Mouse (Mus musculus) spleen, adult 2 months (tissue): ENCODE measurements around the gene Prpf4. TPM values are rescaled to one million over a fixed set of nuclear protein-coding genes. Genes with fewer than 3 reads are reported as not detected.

Source experiments
- DNase-seq, 2 experiments: peaks; one replicate each; pipeline versions ENCODE4 v3.0.0 to v3.0.0-alpha.2; 2012 to 2021; ENCODE audit warnings: low spot score in 2 of 2, low read depth in 1 of 2
- H3K27ac ChIP-seq: fragments of 200-500 bp; 2 replicates; pipeline ENCODE4 v1.5.1; 2012; ENCODE audit warnings: low read length, inconsistent platforms; ENCODE audit not compliant: insufficient read depth
- H3K27me3 ChIP-seq: fragments of 200-500 bp; 2 replicates; pipeline ENCODE4 v1.6.1; 2012; ENCODE audit warnings: mild to moderate bottlenecking, moderate library complexity, low read length, inconsistent platforms; ENCODE audit not compliant: control insufficient read depth, insufficient read depth
- H3K36me3 ChIP-seq: fragments of 200-500 bp; 2 replicates; pipeline ENCODE4 v1.6.1; 2012; ENCODE audit warnings: mild to moderate bottlenecking, low read length, inconsistent platforms; ENCODE audit not compliant: control insufficient read depth, insufficient read depth
- H3K4me1 ChIP-seq: fragments of 200-500 bp; 2 replicates; pipeline ENCODE4 v1.6.1; 2011; ENCODE audit warnings: inconsistent platforms; ENCODE audit not compliant: control insufficient read depth, insufficient read depth, insufficient read length
- H3K4me3 ChIP-seq: fragments of 200-500 bp; 2 replicates; pipeline ENCODE4 v1.5.1; 2011; ENCODE audit warnings: mild to moderate bottlenecking, inconsistent platforms; ENCODE audit not compliant: insufficient read depth, insufficient read length; ENCODE audit errors: extremely low read depth
- CTCF ChIP-seq: fragments of 200-500 bp; IDR thresholded peaks from 2 replicates; pipeline ENCODE4 v1.5.1; 2011; ENCODE audit warnings: mild to moderate bottlenecking, inconsistent platforms; ENCODE audit not compliant: insufficient read depth, insufficient read length, insufficient replicate concordance; ENCODE audit errors: extremely low read depth
- POLR2A ChIP-seq: fragments of 200-500 bp; IDR thresholded peaks from 2 replicates; pipeline ENCODE4 v1.6.1; 2011; ENCODE audit warnings: low read depth, low read length, inconsistent platforms
- WGBS: fragments of 180-500 bp; shearing (Covaris S2); methylation state at CpG from one replicate; pipeline ENCODE4 v1.1.7; 2018; 5-methylcytosine and 5-hydroxymethylcytosine counted together
- polyA plus RNA-seq: library from polyadenylated mRNA; depleted of rRNA; stranded (reverse); fragments of >200 nt; gene quantifications from 2 replicates; pipeline ENCODE4 v1.2.3, GENCODE M21; 2012

The Prpf4 gene
- polyA plus RNA-seq, 1 experiment, result 9.4 TPM

DNA sequence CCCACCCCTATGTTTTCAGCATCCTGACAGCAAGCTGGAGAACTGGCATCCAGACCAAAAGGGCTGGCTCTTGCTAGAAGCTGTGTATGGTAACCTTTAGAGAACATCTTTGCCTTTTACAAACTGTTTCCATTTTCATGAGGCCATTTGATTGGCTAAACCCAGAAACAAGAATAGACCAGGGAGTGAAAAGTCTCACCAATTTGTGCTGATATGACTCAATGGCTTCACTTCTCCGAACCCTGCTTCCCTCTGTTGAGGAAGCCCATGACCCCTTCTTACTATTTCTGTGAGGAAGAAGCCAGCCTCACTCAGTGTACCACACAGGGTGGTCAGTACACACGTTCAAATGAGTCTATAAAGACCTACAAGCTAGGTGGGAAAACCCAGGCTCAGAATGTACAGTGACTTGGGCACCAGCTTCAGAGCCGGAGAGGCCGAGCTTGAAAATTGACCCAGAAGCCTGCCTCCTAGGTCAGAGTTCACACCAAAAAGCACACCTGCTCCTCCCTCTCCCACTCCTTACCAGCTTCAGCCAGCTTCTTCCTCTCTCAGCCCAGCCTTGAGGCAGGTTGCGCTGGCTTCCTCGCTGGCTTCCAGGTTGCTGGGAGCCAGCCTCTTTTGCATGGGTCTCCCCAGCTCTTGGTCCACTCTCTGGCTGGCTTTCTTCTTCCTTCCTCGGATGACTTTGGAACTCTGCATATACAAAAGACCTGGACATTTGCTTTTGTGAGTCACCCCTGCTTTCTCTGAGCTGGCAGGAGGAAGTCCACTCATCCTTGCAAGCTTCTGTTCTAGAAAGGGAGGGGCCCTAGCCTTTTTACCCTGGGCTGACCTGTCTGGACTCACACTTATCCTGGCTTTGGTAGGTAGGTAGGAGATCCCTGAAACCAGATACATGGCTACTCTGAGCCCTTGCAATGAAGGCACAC is 25.6 kb downstream of the Prpf4 start:
- Histone ChIP-seq H3K27me3 (no peaks in the 10 kb centered on the region), H3K4me1 (no peaks in the 10 kb centered on the region), H3K27ac (no peak overlapping the region), H3K36me3 (no peaks in the 10 kb centered on the region), H3K4me3 (no peak overlapping the region)
- no peak for TF ChIP-seq CTCF
- DNase-seq, result no peak
- 80% methylated on average over 7 of the region's 7 CpGs for WGBS

DNA sequence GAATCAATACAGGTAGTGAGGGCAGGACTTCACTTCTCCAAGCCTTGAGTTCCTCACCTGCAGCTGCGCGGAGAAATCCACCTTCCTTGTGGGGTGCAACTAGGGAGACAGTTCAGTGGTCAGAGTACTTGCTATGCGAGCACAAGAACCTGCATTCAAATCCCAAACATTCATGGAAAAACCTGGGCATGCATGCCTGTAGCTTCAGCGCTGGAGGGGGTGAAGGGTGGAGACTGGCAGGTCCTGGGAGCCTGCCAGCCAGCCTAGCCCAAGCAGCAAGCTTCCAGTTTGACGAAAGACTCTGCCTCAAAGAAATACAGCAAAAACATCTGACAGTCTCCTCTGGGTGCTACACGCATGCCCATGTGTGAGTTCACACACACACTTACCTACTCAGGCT is 26.5 kb downstream of the Prpf4 start, which contains the start of gene Rnf183:
Gene Rnf183, minus strand, starts transcription at position 172 of the 400 bp plus-strand sequence.
- TF ChIP-seq CTCF (no peak), POLR2A (no peak)
- Histone ChIP-seq H3K27me3 (no peaks in the 10 kb centered on the region), H3K4me3 (no peak within 1 kb of the TSS), H3K27ac (no peak within 1 kb of the TSS), H3K36me3 (no peaks in the 10 kb centered on the region), H3K4me1 (no peaks in the 10 kb centered on the region)
- 92% methylated on average over 6 of the region's 6 CpGs for WGBS
- DNase-seq, result no peak

- Histone ChIP-seq H3K36me3 (no peaks in the 10 kb centered on the region), H3K4me3 (no peak overlapping the region), H3K27me3 (no peaks in the 10 kb centered on the region), H3K27ac (no peak overlapping the region), H3K4me1 (no peaks in the 10 kb centered on the region)
- TF ChIP-seq CTCF (no peak), POLR2A (no peak)
- DNase-seq, result no peak
- 80% methylated on average over 3 of the region's 3 CpGs for WGBS
These were observed 28.7 kb downstream of the Prpf4 start for GRCm38 (mm10) chr4:62437256-62437778.

DNA sequence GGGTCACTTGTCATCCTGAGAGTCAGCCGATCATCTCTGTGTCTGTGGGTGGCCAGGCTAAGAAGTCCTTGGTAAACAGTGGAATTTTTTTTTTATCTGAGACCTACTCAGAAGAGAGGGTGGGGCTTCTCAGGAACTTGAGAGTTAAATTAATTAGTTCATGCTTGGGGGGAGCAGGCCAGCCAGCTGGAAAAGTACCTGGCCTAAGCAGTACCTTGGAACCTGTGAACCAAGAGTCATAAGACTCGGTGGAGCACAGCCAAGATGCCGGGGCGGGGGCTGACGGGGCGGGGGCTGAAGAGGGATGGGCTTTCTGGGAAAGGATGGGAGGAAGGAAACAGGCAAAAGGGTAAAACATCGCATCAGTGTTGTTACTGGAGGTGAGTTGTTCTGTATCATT is 29.3 kb downstream of the Prpf4 start:
- H3K36me3 ChIP-seq, result no peaks in the 10 kb centered on the region
- no peak for TF ChIP-seq CTCF
- TF ChIP-seq POLR2A, result no peak
- H3K4me1 ChIP-seq, result no peaks in the 10 kb centered on the region
- 92% methylated on average over 7 of the region's 7 CpGs for WGBS
- no peaks in the 10 kb centered on the region for H3K27me3 ChIP-seq
- no peak for DNase-seq
- H3K27ac ChIP-seq, result no peak overlapping the region
- H3K4me3 ChIP-seq, result no peak overlapping the region

GRCm38 (mm10) chr4:62439793-62440192 is 31.2 kb downstream of the Prpf4 start:
- WGBS, result 50% methylated on average over 4 of the region's 4 CpGs
- Histone ChIP-seq H3K27me3 (no peaks in the 10 kb centered on the region), H3K4me1 (no peaks in the 10 kb centered on the region), H3K4me3 (no peak overlapping the region), H3K36me3 (no peaks in the 10 kb centered on the region), H3K27ac (no peak overlapping the region)
- no peak for DNase-seq
- TF ChIP-seq CTCF (no peak), POLR2A (no peak)

GRCm38 (mm10) chr4:62440544-62440943 is 31.9 kb downstream of the Prpf4 start:
- WGBS, result 81% methylated on average over 4 of the region's 4 CpGs
- DNase-seq, result no peak
- H3K27me3 ChIP-seq, result no peaks in the 10 kb centered on the region
- no peak overlapping the region for H3K4me3 ChIP-seq
- no peak overlapping the region for H3K27ac ChIP-seq
- TF ChIP-seq POLR2A (no peak), CTCF (no peak)
- H3K4me1 ChIP-seq, result no peaks in the 10 kb centered on the region
- no peaks in the 10 kb centered on the region for H3K36me3 ChIP-seq

DNA sequence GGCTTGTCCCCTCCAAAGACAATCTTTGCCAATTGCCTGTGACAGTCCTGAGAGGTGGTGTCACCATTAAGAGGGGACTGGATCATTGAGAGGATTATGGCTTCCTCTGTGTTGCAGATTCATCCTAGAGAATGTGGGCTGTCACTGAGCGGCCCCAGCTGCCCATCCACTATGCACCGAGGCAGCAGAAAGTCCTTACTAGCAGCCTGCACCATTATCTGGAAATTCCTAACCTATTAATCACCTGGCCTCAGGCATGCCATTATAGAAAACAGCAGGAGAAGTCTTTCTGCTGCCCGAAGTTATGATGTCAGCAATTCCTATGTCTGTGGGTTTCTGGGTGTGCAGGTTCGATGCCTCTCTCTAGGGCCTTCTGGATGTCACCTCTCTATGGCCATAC is 32.4 kb downstream of the Prpf4 start:
- no peak for DNase-seq
- H3K36me3 ChIP-seq, result no peaks in the 10 kb centered on the region
- H3K4me1 ChIP-seq, result no peaks in the 10 kb centered on the region
- no peak overlapping the region for H3K27ac ChIP-seq
- no peak for TF ChIP-seq CTCF
- no peak for TF ChIP-seq POLR2A
- WGBS, result 84% methylated on average over 4 of the region's 4 CpGs
- H3K4me3 ChIP-seq, result no peak overlapping the region
- H3K27me3 ChIP-seq, result no peaks in the 10 kb centered on the region
